ENCODE assay signal across 8 mouse cellular contexts in the genomic region with DNA sequence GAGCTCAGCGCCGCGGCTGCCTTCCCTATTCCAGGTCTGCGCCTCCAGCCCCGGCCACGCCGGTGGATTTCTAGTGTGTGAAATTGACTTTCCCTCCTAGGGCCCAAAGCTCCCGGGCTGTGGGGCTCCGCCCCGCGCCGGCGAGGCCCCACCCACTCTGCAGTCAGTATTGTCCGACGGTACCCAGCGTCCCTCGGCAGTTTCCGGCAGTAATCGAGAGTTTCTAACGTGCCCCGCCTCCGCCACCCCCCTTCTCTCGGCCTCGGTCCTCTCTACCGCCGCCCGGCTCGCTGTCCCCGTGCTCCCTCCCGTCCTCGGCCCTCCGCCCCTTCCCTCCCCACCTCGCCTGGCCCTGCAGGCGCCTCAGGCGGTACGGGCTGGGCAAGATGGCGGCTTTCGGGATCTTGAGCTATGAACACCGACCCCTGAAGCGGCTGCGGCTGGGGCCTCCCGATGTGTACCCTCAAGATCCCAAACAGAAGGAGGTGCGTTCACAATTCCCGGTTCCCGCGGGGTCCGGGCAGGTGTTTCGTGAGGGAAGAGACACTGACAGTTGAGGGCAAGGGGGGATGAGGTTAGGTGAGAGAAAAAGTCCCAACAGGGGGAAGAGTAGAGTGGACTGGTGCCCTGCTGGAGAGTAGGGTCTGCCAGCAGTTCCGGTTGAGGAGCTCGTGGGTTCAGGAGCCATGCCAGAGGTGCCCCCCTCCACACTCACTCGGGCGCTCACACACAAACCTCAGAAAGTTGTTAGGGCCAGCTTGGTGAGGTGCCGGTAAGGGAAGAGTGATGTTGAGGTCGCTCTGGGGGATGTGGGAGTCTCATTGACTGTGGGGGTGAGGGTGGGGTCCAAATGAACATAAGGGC. TPM values are rescaled to one million over a fixed set of nuclear protein-coding genes. Genes with fewer than 3 reads are reported as not detected.
DNase-seq lines count a peak whose midpoint lies in the region; ATAC-seq lines count a peak whose summit lies in the region.

Gene Med12 (plus strand): TSS at position 156 of the 864 bp plus-strand sequence.

- peak; percentile 88 for DNase-seq in adipocyte (ENCODE audit: low spot score)
- DNase-seq in embryo, embryonic 10 days (ENCODE audit: low spot score): peak; percentile 92
- peak; percentile 93 for DNase-seq in gastrocnemius, postnatal 14 days
- peak; percentile 75 to 94 for DNase-seq in left cerebral cortex, postnatal 10 days (ENCODE audit: extremely low spot score in 1 of 2, low spot score in 2 of 2)
- peak; percentile 79 for DNase-seq in right cerebral cortex, postnatal 25 days
- peak; percentile 85 to 90 for DNase-seq in urinary bladder, postnatal 4 days (ENCODE audit: low spot score in 2 of 2)

- peak; percentile 95 for ATAC-seq in inflammation-experienced regulatory T-cells, adult 6 months
- peak; percentile 99 for ATAC-seq in megakaryocyte-erythroid progenitor cell, adult 5-6 weeks (replicated peaks; ENCODE audit: low FRiP score, low TSS enrichment, poor library complexity, severe bottlenecking)

- intact Hi-C loops in gastrocnemius, postnatal 14 days (cut with DNase I; ENCODE audit: low total_unique reads): no loop called here
- intact Hi-C loops in left cerebral cortex, postnatal 10 days (cut with DNase I): no loop called here

RNA-seq across cellular contexts. Expression of gene Med12, which starts in this region (rescaled TPM):
- 10 to 100 TPM; 15.0 to 19.7 TPM for total RNA-seq in gastrocnemius, postnatal 14 days (2021)
- polyA plus RNA-seq in inflammation-experienced regulatory T-cells, adult 6 months (2017; shearing (Covaris generic)): 10 to 100 TPM; 55.5 to 98.4 (median 75.3) TPM
- total RNA-seq in left cerebral cortex, postnatal 10 days (2021): 10 to 100 TPM; 26.1 to 33.7 TPM
- 71.6 and 80.7 TPM in 2 replicates for total RNA-seq in megakaryocyte-erythroid progenitor cell, adult 5-6 weeks (2014; fragmentation: Nextera tagmentation)
- total RNA-seq in megakaryocyte-erythroid progenitor cell, adult 5-6 weeks (2017): 33.1 and 34.7 TPM in 2 replicates

Comparison
In these comparisons a context has a peak if more than half of its experiments do, and no peak if none do; other contexts are left out.
1. Peak in every context shown above with its lines: DNase-seq and ATAC-seq.